Mouse (Mus musculus) kidney, embryonic 14.5 days (tissue): ENCODE results near the gene Gpr161. TPM values are rescaled to one million over a fixed set of nuclear protein-coding genes. Genes with fewer than 3 reads are reported as not detected.

Experiments used
- ATAC-seq: fragments of 200-750 bp; cut with Nextera tagmentation; 2 replicates; pipeline ENCODE4 v1.8.0; 2017; ENCODE audit warnings: moderate number of reproducible peaks, mild to moderate bottlenecking, moderate TSS enrichment, moderate library complexity; ENCODE audit not compliant: low FRiP score, low TSS enrichment
- H3K27ac ChIP-seq: fragments of 300-500 bp; sonication (generic); 2 replicates; pipeline ENCODE4 v1.5.1; 2014; ENCODE audit warnings: low read depth, mild to moderate bottlenecking, low read length, moderate library complexity, mixed read lengths
- H3K27me3 ChIP-seq: fragments of 300-500 bp; sonication (generic); 2 replicates; pipeline ENCODE4 v1.6.1; 2014; ENCODE audit warnings: mild to moderate bottlenecking, low read length; ENCODE audit not compliant: control insufficient read depth, insufficient read depth
- H3K36me3 ChIP-seq: fragments of 300-500 bp; sonication (generic); 2 replicates; pipeline ENCODE4 v1.6.1; 2014; ENCODE audit warnings: low read length, mixed read lengths; ENCODE audit not compliant: control insufficient read depth, insufficient read depth
- H3K4me1 ChIP-seq: fragments of 300-500 bp; sonication (generic); 2 replicates; pipeline ENCODE4 v1.6.1; 2014; ENCODE audit warnings: low read length, mixed read lengths; ENCODE audit not compliant: control insufficient read depth, insufficient read depth
- H3K4me2 ChIP-seq: fragments of 300-500 bp; sonication (generic); replicated peaks from 2 replicates; pipeline ENCODE4 v1.6.1; 2014; ENCODE audit warnings: low read depth, mild to moderate bottlenecking, low read length
- H3K4me3 ChIP-seq: fragments of 300-500 bp; sonication (generic); 2 replicates; pipeline ENCODE4 v1.5.1; 2014; ENCODE audit warnings: mild to moderate bottlenecking, low read length
- H3K9ac ChIP-seq: fragments of 300-500 bp; sonication (generic); 2 replicates; pipeline ENCODE4 v1.6.1; 2014; ENCODE audit warnings: low read depth, mild to moderate bottlenecking, low read length, moderate library complexity
- H3K9me3 ChIP-seq: fragments of 300-500 bp; sonication (generic); 2 replicates; pipeline ENCODE4 v1.6.1; 2016; ENCODE audit warnings: low read length; ENCODE audit not compliant: control insufficient read depth
- WGBS: fragments of 180-500 bp; shearing (Covaris S2); extraction: QIAGEN DNeasy Blood & Tissue Kit; methylation state at CpG from one replicate; pipeline ENCODE4 v1.1.7; 2014; 5-methylcytosine and 5-hydroxymethylcytosine counted together
- polyA plus RNA-seq: library from polyadenylated mRNA; unstranded; fragments of >200 nt; fragmentation: Nextera tagmentation; extraction: Ambion mirVana; gene quantifications from 2 replicates; pipeline ENCODE4 v1.2.1, GENCODE M21; 2014

Gpr161 gene
- polyA plus RNA-seq, 1 experiment from 2014 or later: 2.0 TPM

- no peak overlapping the region for H3K4me2 ChIP-seq
- H3K27me3 ChIP-seq: no peaks in the 10 kb centered on the region
- H3K9ac ChIP-seq: no peak overlapping the region
- ATAC-seq: no peak
- H3K27ac ChIP-seq: no peak overlapping the region
- no peaks in the 10 kb centered on the region for H3K4me1 ChIP-seq
- no peak overlapping the region for H3K4me3 ChIP-seq
- no peaks in the 10 kb centered on the region for H3K9me3 ChIP-seq
- 19% methylated on average over 2 of the region's 2 CpGs for WGBS
- H3K36me3 ChIP-seq: peaks cover under 1% of the 10 kb centered on the region; the same call in 1 of the 2 replicates
Measured at GRCm38 (mm10) chr1:165356347-165356746, 60.8 kb downstream of the Gpr161 start.

GRCm38 (mm10) chr1:165363271-165363670, 67.7 kb downstream of the Gpr161 start:
- no peak overlapping the region for H3K9ac ChIP-seq
- H3K27me3 ChIP-seq: no peaks in the 10 kb centered on the region
- no peak overlapping the region for H3K4me3 ChIP-seq
- 89% methylated on average over 2 of the region's 2 CpGs for WGBS
- no peaks in the 10 kb centered on the region for H3K4me1 ChIP-seq
- H3K27ac ChIP-seq: no peak overlapping the region
- H3K36me3 ChIP-seq: no peaks in the 10 kb centered on the region; the same call in 1 of the 2 replicates
- no peaks in the 10 kb centered on the region for H3K9me3 ChIP-seq
- H3K4me2 ChIP-seq: no peak overlapping the region
- no peak for ATAC-seq

GRCm38 (mm10) chr1:165365057-165365456, 69.5 kb downstream of the Gpr161 start:
- 88% methylated on average over 3 of the region's 3 CpGs for WGBS
- no peak overlapping the region for H3K4me3 ChIP-seq

GRCm38 (mm10) chr1:165370990-165371389, 75.4 kb downstream of the Gpr161 start:
- H3K4me3 ChIP-seq: no peak overlapping the region
- H3K36me3 ChIP-seq: no peaks in the 10 kb centered on the region; the same call in 1 of the 2 replicates
- 71% methylated on average over 4 of the region's 4 CpGs for WGBS

More at GRCm38 (mm10) chr1:165365057-165365456, 69.5 kb downstream of the Gpr161 start:
- H3K9me3 ChIP-seq: no peaks in the 10 kb centered on the region
- H3K9ac ChIP-seq: no peak overlapping the region
- no peaks in the 10 kb centered on the region for H3K4me1 ChIP-seq
- no peak for ATAC-seq
- H3K27ac ChIP-seq: no peak overlapping the region
- H3K36me3 ChIP-seq: no peaks in the 10 kb centered on the region; the same call in 1 of the 2 replicates
- no peaks in the 10 kb centered on the region for H3K27me3 ChIP-seq
- no peak overlapping the region for H3K4me2 ChIP-seq

GRCm38 (mm10) chr1:165373839-165374238, 78.2 kb downstream of the Gpr161 start:
- H3K4me1 ChIP-seq: no peaks in the 10 kb centered on the region
- 66% methylated on average over 9 of the region's 9 CpGs for WGBS
- no peaks in the 10 kb centered on the region for H3K9me3 ChIP-seq
- no peak for ATAC-seq
- H3K4me3 ChIP-seq: no peak overlapping the region
- H3K27me3 ChIP-seq: no peaks in the 10 kb centered on the region
- no peak overlapping the region for H3K4me2 ChIP-seq
- no peak overlapping the region for H3K9ac ChIP-seq
- H3K36me3 ChIP-seq: no peaks in the 10 kb centered on the region
- H3K27ac ChIP-seq: no peak overlapping the region

More at GRCm38 (mm10) chr1:165370990-165371389, 75.4 kb downstream of the Gpr161 start:
- Histone ChIP-seq H3K4me1 (no peaks in the 10 kb centered on the region), H3K4me2 (no peak overlapping the region), H3K9me3 (no peaks in the 10 kb centered on the region), H3K27ac (no peak overlapping the region), H3K27me3 (no peaks in the 10 kb centered on the region), H3K9ac (no peak overlapping the region)
- ATAC-seq: no peak

Other genes with a start within 250 kb of the Gpr161 start
- gene Tbx19, start 135.0 kb upstream of the Gpr161 start, polyA plus RNA-seq: not detected in 2 replicates
- 13.9 and 28.7 TPM in 2 replicates for gene Sft2d2, start 101.4 kb upstream of the Gpr161 start, polyA plus RNA-seq
- 94.5 and 103 TPM in 2 replicates for gene Tiprl, start 58.8 kb upstream of the Gpr161 start, polyA plus RNA-seq
- 11.6 and 18.4 TPM in 2 replicates for gene Dcaf6, start 164.7 kb downstream of the Gpr161 start, polyA plus RNA-seq
- 212 TPM in 2 replicates for gene Mpc2, start 164.8 kb downstream of the Gpr161 start, polyA plus RNA-seq
- gene Adcy10, start 189.4 kb downstream of the Gpr161 start, polyA plus RNA-seq: 0.18 and 0.19 TPM in 2 replicates